Mouse (Mus musculus) hindbrain, embryonic 14.5 days (tissue): ENCODE data around the gene Kat2b. TPM values are rescaled to one million over a fixed set of nuclear protein-coding genes. Genes with fewer than 3 reads are reported as not detected.
"Not testable (repeated sequence)": the region's sequence is repeated elsewhere in the genome, so short reads cannot be mapped to it uniquely, and the experiment has no call there.

Source experiments
- ATAC-seq: fragments of 200-750 bp; cut with Nextera tagmentation; 2 replicates; pipeline ENCODE4 v1.8.0; 2017; ENCODE audit warnings: moderate number of reproducible peaks, mild to moderate bottlenecking, moderate TSS enrichment, moderate library complexity; ENCODE audit not compliant: low FRiP score
- DNase-seq: peaks from one replicate; pipeline ENCODE4 v3.0.0-alpha.2; 2015; ENCODE audit warnings: low spot score
- H3K27ac ChIP-seq: fragments of 300-500 bp; sonication (generic); 2 replicates; pipeline ENCODE4 v1.5.1; 2014; ENCODE audit warnings: mild to moderate bottlenecking, moderate library complexity
- H3K27me3 ChIP-seq: fragments of 300-500 bp; sonication (generic); 2 replicates; pipeline ENCODE4 v1.6.1; 2014; ENCODE audit warnings: mild to moderate bottlenecking, low read length, mixed read lengths; ENCODE audit not compliant: control insufficient read depth, insufficient read depth
- H3K36me3 ChIP-seq: fragments of 300-500 bp; sonication (generic); replicated peaks from 2 replicates; pipeline ENCODE4 v1.6.1; 2014; ENCODE audit not compliant: control insufficient read depth, insufficient read depth
- H3K4me1 ChIP-seq: fragments of 300-500 bp; sonication (generic); replicated peaks from 2 replicates; pipeline ENCODE4 v1.6.1; 2014; ENCODE audit warnings: antibody characterized with exemption, low read length, mixed read lengths; ENCODE audit not compliant: control insufficient read depth, insufficient read depth
- H3K4me2 ChIP-seq: fragments of 300-500 bp; sonication (generic); replicated peaks from 2 replicates; pipeline ENCODE4 v1.6.1; 2014; ENCODE audit warnings: mild to moderate bottlenecking, moderate library complexity
- H3K4me3 ChIP-seq: fragments of 300-500 bp; sonication (generic); replicated peaks from 2 replicates; pipeline ENCODE4 v1.5.1; 2014; ENCODE audit warnings: mild to moderate bottlenecking, low read length
- H3K9ac ChIP-seq: fragments of 300-500 bp; sonication (generic); 2 replicates; pipeline ENCODE4 v1.6.1; 2014
- H3K9me3 ChIP-seq: fragments of 300-500 bp; sonication (generic); 2 replicates; pipeline ENCODE4 v1.6.1; 2016; ENCODE audit warnings: low read length; ENCODE audit not compliant: control insufficient read depth
- WGBS: fragments of 180-500 bp; shearing (Covaris S2); extraction: QIAGEN DNeasy Blood & Tissue Kit; methylation state at CpG from one replicate; pipeline ENCODE4 v1.1.7; 2014; 5-methylcytosine and 5-hydroxymethylcytosine counted together
- polyA plus RNA-seq: library from polyadenylated mRNA; unstranded; fragments of >200 nt; fragmentation: Nextera tagmentation; extraction: Ambion mirVana; gene quantifications from 2 replicates; pipeline ENCODE4 v1.2.1, GENCODE M21; 2014

Gene Kat2b
- polyA plus RNA-seq, 1 experiment from 2014 or later: 8.5 TPM

GRCm38 (mm10) chr17:53568118-53568517 lies 1.5 kb downstream of the Kat2b start:
- DNase-seq (peak; percentile 63), ATAC-seq (peak; percentile 91)
- no peaks in the 10 kb centered on the region for H3K9me3 ChIP-seq
- no peaks in the 10 kb centered on the region for H3K27me3 ChIP-seq
- H3K4me2 ChIP-seq: peak overlapping the region; percentile 84
- WGBS: under 1% methylated on average over 15 of the region's 15 CpGs
- peaks cover 29% of the 10 kb centered on the region for H3K4me1 ChIP-seq
- H3K36me3 ChIP-seq: no peaks in the 10 kb centered on the region
- H3K4me3 ChIP-seq: peak overlapping the region; percentile 94
- H3K9ac ChIP-seq: peak overlapping the region; percentile 95
- peak overlapping the region; percentile 96 for H3K27ac ChIP-seq

DNA sequence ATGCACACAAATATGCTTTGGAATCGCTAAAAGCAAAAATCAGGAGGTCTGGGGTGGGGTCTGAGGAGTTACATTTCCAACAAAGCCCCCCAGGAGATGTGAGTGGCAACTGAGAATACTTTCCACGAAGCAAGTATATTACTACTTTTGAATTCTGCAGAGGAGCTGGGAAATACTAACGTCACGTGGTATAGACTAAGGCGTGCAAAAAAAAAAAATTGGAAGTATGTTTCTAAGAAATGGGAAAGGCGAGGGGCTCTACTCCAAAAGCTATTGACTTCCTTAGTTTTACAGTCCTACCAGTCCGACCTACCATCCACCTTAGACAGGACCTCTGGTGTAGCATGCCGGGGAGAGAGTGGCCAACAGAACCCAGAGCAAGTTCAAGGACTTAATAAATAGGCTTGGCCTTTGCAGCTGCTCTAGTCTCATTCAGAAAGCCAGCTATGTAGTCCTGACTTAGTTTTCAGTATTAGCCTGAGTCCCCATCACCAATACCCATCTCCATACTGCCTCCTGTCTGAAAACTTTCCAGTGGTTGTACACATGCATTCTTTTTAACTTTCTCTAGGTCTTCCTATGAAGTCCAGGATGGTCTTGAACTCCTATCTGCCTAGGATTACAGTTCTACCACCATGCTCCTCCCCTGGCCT lies 2.2 kb downstream of the Kat2b start:
- Histone ChIP-seq H3K36me3 (no peaks in the 10 kb centered on the region), H3K27me3 (no peaks in the 10 kb centered on the region), H3K4me2 (peak overlapping the region; percentile 84), H3K4me3 (peak overlapping the region; percentile 94), H3K9ac (peak overlapping the region; percentile 95), H3K9me3 (no peaks in the 10 kb centered on the region), H3K4me1 (peaks cover 29% of the 10 kb centered on the region), H3K27ac (peak overlapping the region; percentile 96)
- 31% methylated on average over 8 of the region's 8 CpGs for WGBS
- DNase-seq: no peak
- no peak for ATAC-seq

GRCm38 (mm10) chr17:53569829-53570228 lies 3.2 kb downstream of the Kat2b start:
- H3K36me3 ChIP-seq: no peaks in the 10 kb centered on the region
- WGBS: 50% methylated on average over 6 of the region's 6 CpGs
- no peak overlapping the region for H3K27ac ChIP-seq
- no peak overlapping the region for H3K9ac ChIP-seq
- no peaks in the 10 kb centered on the region for H3K9me3 ChIP-seq
- H3K4me1 ChIP-seq: peaks cover 29% of the 10 kb centered on the region
- peak; percentile 44 for DNase-seq
- peak overlapping the region; percentile 28 for H3K4me2 ChIP-seq
- H3K27me3 ChIP-seq: no peaks in the 10 kb centered on the region
- no peak for ATAC-seq
- H3K4me3 ChIP-seq: no peak overlapping the region

- no peak overlapping the region for H3K4me2 ChIP-seq
- H3K4me1 ChIP-seq: peaks cover 29% of the 10 kb centered on the region
- H3K27ac ChIP-seq: 0 out of 2 replicates have a peak overlapping the region, but pooled peaks have one; percentile 24
- no peak overlapping the region for H3K9ac ChIP-seq
- no peak overlapping the region for H3K4me3 ChIP-seq
- ATAC-seq: no peak
- H3K27me3 ChIP-seq: no peaks in the 10 kb centered on the region
- H3K9me3 ChIP-seq: no peaks in the 10 kb centered on the region
- WGBS: 34% methylated on average over 10 of the region's 10 CpGs
- no peak for DNase-seq
- H3K36me3 ChIP-seq: no peaks in the 10 kb centered on the region
These were observed 3.8 kb downstream of the Kat2b start for GRCm38 (mm10) chr17:53570361-53570875.

DNA sequence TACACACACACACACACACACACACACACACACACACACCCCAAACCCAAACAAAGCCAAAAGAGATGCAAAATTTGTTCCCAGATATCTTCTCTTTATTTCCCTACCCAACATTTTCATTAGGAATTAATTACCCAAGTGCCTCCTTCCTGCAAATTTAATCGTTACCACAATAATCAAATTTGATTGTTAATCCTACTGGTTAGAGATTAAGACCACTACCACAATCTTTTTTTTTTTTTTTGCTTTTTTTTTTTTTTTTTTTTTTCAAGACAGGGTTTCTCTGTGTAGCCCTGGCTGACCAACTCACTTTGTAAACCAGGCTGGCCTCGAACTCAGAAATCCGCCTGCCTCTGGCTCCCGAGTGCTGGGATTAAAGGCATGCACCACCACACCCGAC lies 4.3 kb downstream of the Kat2b start:
- ATAC-seq, H3K9me3 ChIP-seq, DNase-seq, H3K36me3 ChIP-seq, H3K9ac ChIP-seq, H3K27me3 ChIP-seq, H3K4me2 ChIP-seq, H3K4me3 ChIP-seq, H3K27ac ChIP-seq: not testable (repeated sequence)
- 90% methylated on average over 5 of the region's 5 CpGs for WGBS
- peaks cover 27% of the 10 kb centered on the region for H3K4me1 ChIP-seq

DNA sequence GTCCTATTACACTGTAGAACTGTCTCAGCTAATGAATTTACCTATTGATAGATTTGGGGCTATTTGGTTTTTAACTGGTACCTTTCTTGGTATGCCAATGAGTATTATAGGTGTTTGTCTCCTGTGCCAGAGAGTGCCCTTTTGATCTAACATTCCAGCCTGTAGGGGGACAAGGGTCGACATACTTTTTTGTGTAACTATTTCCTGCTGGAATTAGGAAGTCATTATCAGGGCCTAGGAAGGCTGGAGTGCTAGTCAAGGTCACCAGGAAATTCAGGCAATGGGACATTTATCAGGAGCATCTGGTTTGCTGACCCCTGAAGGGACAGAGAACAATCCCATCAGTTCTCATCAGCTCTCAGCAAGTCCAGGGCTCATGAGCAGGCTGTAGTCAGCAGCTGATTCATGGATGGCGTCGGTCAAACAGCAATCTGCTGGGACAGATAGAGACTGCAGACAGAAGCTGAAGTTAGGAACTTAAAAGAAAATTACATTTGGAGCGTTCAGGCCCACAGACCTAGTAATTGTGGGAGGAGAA lies 6.4 kb downstream of the Kat2b start:
- no peak for ATAC-seq
- no peaks in the 10 kb centered on the region for H3K36me3 ChIP-seq
- H3K9me3 ChIP-seq: no peaks in the 10 kb centered on the region
- peaks cover 22% of the 10 kb centered on the region for H3K4me1 ChIP-seq
- H3K9ac ChIP-seq: no peak overlapping the region
- no peak for DNase-seq
- 80% methylated on average over 4 of the region's 4 CpGs for WGBS
- no peaks in the 10 kb centered on the region for H3K27me3 ChIP-seq
- H3K4me2 ChIP-seq: no peak overlapping the region
- H3K27ac ChIP-seq: no peak overlapping the region
- H3K4me3 ChIP-seq: no peak overlapping the region

- Histone ChIP-seq H3K27ac (no peak overlapping the region), H3K36me3 (no peaks in the 10 kb centered on the region), H3K4me1 (no peaks in the 10 kb centered on the region), H3K4me3 (no peak overlapping the region), H3K9me3 (no peaks in the 10 kb centered on the region), H3K9ac (no peak overlapping the region), H3K4me2 (no peak overlapping the region), H3K27me3 (no peaks in the 10 kb centered on the region)
- DNase-seq (no peak), ATAC-seq (no peak)
- WGBS: 81% methylated on average over 2 of the region's 2 CpGs
These were observed 10.5 kb downstream of the Kat2b start for GRCm38 (mm10) chr17:53577151-53577550.

GRCm38 (mm10) chr17:53577754-53578153 lies 11.1 kb downstream of the Kat2b start:
- ATAC-seq (no peak), DNase-seq (no peak)
- H3K4me2 ChIP-seq: no peak overlapping the region
- H3K9ac ChIP-seq: no peak overlapping the region
- no peak overlapping the region for H3K27ac ChIP-seq
- H3K9me3 ChIP-seq: no peaks in the 10 kb centered on the region
- no peaks in the 10 kb centered on the region for H3K27me3 ChIP-seq
- no peaks in the 10 kb centered on the region for H3K36me3 ChIP-seq
- WGBS: 87% methylated on average over 5 of the region's 5 CpGs
- H3K4me3 ChIP-seq: no peak overlapping the region
- no peaks in the 10 kb centered on the region for H3K4me1 ChIP-seq

DNA sequence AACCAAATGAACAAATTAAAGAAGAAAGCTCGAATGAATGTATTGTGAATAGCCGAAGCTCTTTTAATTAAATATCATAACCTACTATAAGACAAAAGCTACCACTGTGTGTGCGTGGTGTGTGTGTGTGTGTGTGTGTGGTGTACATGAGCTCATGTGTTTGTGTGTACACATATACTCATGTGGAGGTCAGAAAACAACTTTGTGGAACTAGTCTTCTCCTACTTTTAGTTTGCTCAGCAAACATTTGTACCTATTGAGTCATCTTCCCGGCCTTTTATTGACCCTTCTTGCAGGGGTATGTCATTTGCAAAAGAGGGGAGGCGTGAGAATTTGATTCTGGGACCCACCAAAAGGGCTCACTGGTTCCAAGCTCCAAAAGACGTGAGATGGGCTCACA lies 11.6 kb downstream of the Kat2b start:
- ATAC-seq (no peak), DNase-seq (no peak)
- no peaks in the 10 kb centered on the region for H3K36me3 ChIP-seq
- H3K9me3 ChIP-seq: no peaks in the 10 kb centered on the region
- no peak overlapping the region for H3K4me2 ChIP-seq
- H3K27me3 ChIP-seq: no peaks in the 10 kb centered on the region
- no peaks in the 10 kb centered on the region for H3K4me1 ChIP-seq
- no peak overlapping the region for H3K27ac ChIP-seq
- no peak overlapping the region for H3K4me3 ChIP-seq
- WGBS: 82% methylated on average over 6 of the region's 6 CpGs
- no peak overlapping the region for H3K9ac ChIP-seq
